Mouse (Mus musculus) hindbrain, embryonic 12.5 days (tissue): ENCODE data around the gene Tmem51. TPM values are rescaled to one million over a fixed set of nuclear protein-coding genes. Genes with fewer than 3 reads are reported as not detected.
"Not testable (repeated sequence)": the region's sequence is repeated elsewhere in the genome, so short reads cannot be mapped to it uniquely, and the experiment has no call there.

ENCODE experiments used
- ATAC-seq: fragments of 200-750 bp; cut with Nextera tagmentation; 2 replicates; pipeline ENCODE4 v1.8.0; 2017; ENCODE audit warnings: moderate TSS enrichment; ENCODE audit not compliant: low FRiP score
- H3K27ac ChIP-seq: fragments of 300-500 bp; sonication (generic); 2 replicates; pipeline ENCODE4 v1.5.1; 2016; ENCODE audit warnings: mild to moderate bottlenecking
- H3K27me3 ChIP-seq: fragments of 300-500 bp; sonication (generic); 2 replicates; pipeline ENCODE4 v1.6.1; 2016; ENCODE audit warnings: mild to moderate bottlenecking
- H3K36me3 ChIP-seq: fragments of 300-500 bp; sonication (generic); 2 replicates; pipeline ENCODE4 v1.6.1; 2016; ENCODE audit warnings: mild to moderate bottlenecking
- H3K4me1 ChIP-seq: fragments of 300-500 bp; sonication (generic); 2 replicates; pipeline ENCODE4 v1.6.1; 2016
- H3K4me2 ChIP-seq: fragments of 300-500 bp; sonication (generic); replicated peaks from 2 replicates; pipeline ENCODE4 v1.6.1; 2016; ENCODE audit warnings: mild to moderate bottlenecking
- H3K4me3 ChIP-seq: fragments of 300-500 bp; sonication (generic); 2 replicates; pipeline ENCODE4 v1.5.1; 2016; ENCODE audit warnings: mild to moderate bottlenecking
- H3K9ac ChIP-seq: fragments of 300-500 bp; sonication (generic); 2 replicates; pipeline ENCODE4 v1.6.1; 2016; ENCODE audit warnings: mild to moderate bottlenecking, moderate library complexity
- H3K9me3 ChIP-seq: fragments of 300-500 bp; sonication (generic); replicated peaks from 2 replicates; pipeline ENCODE4 v1.6.1; 2016; ENCODE audit warnings: mild to moderate bottlenecking
- WGBS: fragments of 180-500 bp; shearing (Covaris S2); methylation state at CpG from one replicate; pipeline ENCODE4 v1.1.7; 2016; 5-methylcytosine and 5-hydroxymethylcytosine counted together
- polyA plus RNA-seq: library from polyadenylated mRNA; unstranded; fragments of >200 nt; fragmentation: Nextera tagmentation; extraction: Ambion mirVana; gene quantifications from 2 replicates; pipeline ENCODE4 v1.2.1, GENCODE M21; 2016

The Tmem51 gene
- polyA plus RNA-seq, 1 experiment from 2014 or later, result 8.7 TPM

DNA sequence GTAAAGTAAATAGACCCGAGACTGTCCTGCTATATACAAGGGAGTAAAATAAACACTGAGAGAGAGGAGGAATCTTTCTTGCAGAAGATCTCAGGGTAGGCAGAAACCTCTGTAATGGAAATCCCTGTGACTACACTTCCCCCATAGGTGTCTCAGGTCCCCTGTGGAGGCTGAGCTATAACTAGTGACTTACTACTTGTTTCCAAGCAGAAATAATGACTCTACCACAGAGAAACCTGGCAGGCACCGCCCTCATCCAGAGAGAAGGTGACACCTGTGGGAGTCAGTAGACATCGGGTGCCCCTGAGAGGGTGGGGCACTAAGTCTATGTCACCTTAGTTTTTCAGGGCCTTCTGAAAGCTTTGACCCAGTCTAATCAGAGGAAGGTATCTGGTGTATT, 87.2 kb downstream of the Tmem51 start:
- Histone ChIP-seq H3K4me3 (no peak overlapping the region), H3K4me2 (no peak overlapping the region), H3K9me3 (no peaks in the 10 kb centered on the region), H3K9ac (no peak overlapping the region), H3K27ac (no peak overlapping the region), H3K27me3 (no peaks in the 10 kb centered on the region), H3K36me3 (no peaks in the 10 kb centered on the region), H3K4me1 (no peaks in the 10 kb centered on the region)
- ATAC-seq, result no peak
- 79% methylated on average over 3 of the region's 3 CpGs for WGBS

- Histone ChIP-seq H3K4me1 (no peaks in the 10 kb centered on the region), H3K9me3 (no peaks in the 10 kb centered on the region), H3K9ac (no peak overlapping the region), H3K27me3 (no peaks in the 10 kb centered on the region), H3K4me2 (no peak overlapping the region), H3K27ac (no peak overlapping the region), H3K36me3 (no peaks in the 10 kb centered on the region), H3K4me3 (no peak overlapping the region)
- WGBS, result 73% methylated on average over 7 of the region's 7 CpGs
- no peak for ATAC-seq
Observed at GRCm38 (mm10) chr4:141996086-141996485, 88.0 kb downstream of the Tmem51 start.

DNA sequence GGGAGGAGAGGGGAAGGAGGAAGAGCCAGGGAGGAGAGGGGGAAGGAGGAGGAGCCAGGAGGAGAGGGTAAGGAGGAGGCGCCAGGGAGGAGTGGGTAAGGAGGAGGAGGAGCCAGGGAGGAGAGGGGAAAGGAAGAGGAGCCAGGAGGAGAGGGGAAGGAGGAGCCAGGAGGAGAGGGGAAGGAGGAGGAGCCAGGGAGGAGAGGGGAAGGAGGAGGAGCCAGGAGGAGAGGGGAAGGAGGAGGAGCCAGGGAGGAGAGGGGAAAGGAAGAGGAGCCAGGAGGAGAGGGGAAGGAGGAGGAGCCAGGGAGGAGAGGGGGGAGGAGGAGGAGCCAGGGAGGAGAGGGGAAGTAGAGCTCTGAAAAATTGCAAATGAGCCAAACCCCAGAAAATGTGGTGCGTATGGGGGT, 90.0 kb downstream of the Tmem51 start:
- not testable (repeated sequence) for H3K4me3 ChIP-seq, H3K9me3 ChIP-seq, H3K27ac ChIP-seq, H3K4me1 ChIP-seq, H3K36me3 ChIP-seq, H3K9ac ChIP-seq, H3K27me3 ChIP-seq, ATAC-seq, H3K4me2 ChIP-seq
- 48% methylated on average over 2 of the region's 2 CpGs for WGBS

GRCm38 (mm10) chr4:141993347-141994061, 90.6 kb downstream of the Tmem51 start:
- H3K27me3 ChIP-seq, result no peaks in the 10 kb centered on the region
- no peak overlapping the region for H3K9ac ChIP-seq
- H3K4me1 ChIP-seq, result no peaks in the 10 kb centered on the region
- H3K9me3 ChIP-seq, result no peaks in the 10 kb centered on the region
- ATAC-seq, result no peak
- H3K27ac ChIP-seq, result no peak overlapping the region
- WGBS, result 78% methylated on average over 5 of the region's 5 CpGs
- H3K36me3 ChIP-seq, result no peaks in the 10 kb centered on the region
- no peak overlapping the region for H3K4me2 ChIP-seq
- H3K4me3 ChIP-seq, result no peak overlapping the region

GRCm38 (mm10) chr4:141992530-141993204, 91.4 kb downstream of the Tmem51 start:
- no peak overlapping the region for H3K27ac ChIP-seq
- no peaks in the 10 kb centered on the region for H3K4me1 ChIP-seq
- WGBS, result 89% methylated on average over 14 of the region's 14 CpGs
- no peak overlapping the region for H3K4me3 ChIP-seq
- H3K36me3 ChIP-seq, result no peaks in the 10 kb centered on the region
- no peak overlapping the region for H3K9ac ChIP-seq
- no peak overlapping the region for H3K4me2 ChIP-seq
- no peaks in the 10 kb centered on the region for H3K27me3 ChIP-seq
- no peaks in the 10 kb centered on the region for H3K9me3 ChIP-seq
- ATAC-seq, result no peak

DNA sequence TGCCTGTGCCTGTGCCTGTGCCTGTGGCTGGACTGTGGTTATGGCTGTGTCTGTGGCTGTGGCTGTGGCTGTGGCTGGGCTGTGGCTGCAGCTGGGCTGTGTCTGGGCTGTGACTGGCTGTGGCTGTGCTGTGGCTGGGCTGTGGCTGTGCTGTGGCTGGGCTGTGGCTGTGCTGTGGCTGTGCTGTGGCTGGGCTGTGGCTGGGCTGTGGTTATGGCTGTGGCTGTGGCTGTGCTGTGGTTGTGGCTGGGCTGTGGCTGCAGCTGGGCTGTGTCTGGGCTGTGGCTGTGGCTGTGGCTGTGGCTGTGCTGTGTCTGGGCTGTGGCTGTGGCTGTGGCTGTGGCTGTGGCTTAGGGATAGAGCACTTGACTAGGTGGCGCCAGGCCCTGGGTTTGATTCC, 95.9 kb downstream of the Tmem51 start:
- Histone ChIP-seq H3K4me2 (no peak overlapping the region), H3K9ac (no peak overlapping the region), H3K36me3 (no peaks in the 10 kb centered on the region), H3K27ac (no peak overlapping the region), H3K27me3 (no peaks in the 10 kb centered on the region), H3K4me1 (no peaks in the 10 kb centered on the region), H3K9me3 (no peaks in the 10 kb centered on the region), H3K4me3 (no peak overlapping the region)
- ATAC-seq, result no peak
- WGBS, result 100% methylated on average over 1 of the region's 1 CpGs

DNA sequence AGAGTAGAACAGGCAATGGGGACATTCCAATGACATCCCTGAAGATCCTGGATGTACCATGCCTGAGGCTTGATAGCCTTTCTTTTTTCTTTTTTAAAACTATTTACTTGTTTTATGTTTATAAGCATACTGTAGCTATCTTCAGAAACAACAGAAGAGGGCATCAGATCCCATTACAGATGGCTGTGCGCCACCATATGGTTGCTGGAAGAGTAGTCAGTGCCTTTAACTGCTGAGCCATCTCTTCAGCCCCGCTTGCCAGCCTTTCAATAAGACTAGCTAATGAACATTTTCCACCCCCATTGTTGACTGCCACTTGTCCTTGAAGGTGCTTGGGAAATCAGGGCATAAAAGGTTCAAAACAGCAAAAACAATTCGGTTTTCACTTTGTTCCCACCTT, 100.4 kb downstream of the Tmem51 start:
- H3K4me2 ChIP-seq, result no peak overlapping the region
- no peaks in the 10 kb centered on the region for H3K36me3 ChIP-seq
- no peak overlapping the region for H3K4me3 ChIP-seq
- no peak overlapping the region for H3K9ac ChIP-seq
- 59% methylated on average over 3 of the region's 3 CpGs for WGBS
- peaks cover 3% of the 10 kb centered on the region; the same call in 1 of the 2 replicates for H3K9me3 ChIP-seq
- H3K27me3 ChIP-seq, result no peaks in the 10 kb centered on the region
- H3K27ac ChIP-seq, result no peak overlapping the region
- no peak for ATAC-seq
- H3K4me1 ChIP-seq, result no peaks in the 10 kb centered on the region

DNA sequence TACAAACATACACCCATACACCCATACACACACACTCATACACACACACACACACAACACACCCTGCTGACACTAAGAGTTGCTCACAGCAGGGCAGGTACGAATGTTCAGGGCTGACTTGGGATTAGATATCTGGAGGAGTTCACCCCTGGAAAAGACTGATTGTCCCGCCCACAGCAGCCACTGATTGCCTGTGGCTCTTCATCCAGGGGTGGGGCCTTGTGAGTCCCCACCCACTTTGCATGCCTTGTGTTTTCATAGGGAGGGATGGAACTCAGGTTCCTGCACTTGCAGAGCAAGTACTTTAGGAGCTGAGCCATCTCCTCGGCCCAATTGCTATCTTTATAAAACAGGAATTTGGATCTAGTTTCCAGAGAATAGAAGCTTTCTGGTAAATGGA, 102.6 kb downstream of the Tmem51 start:
- Histone ChIP-seq H3K9ac (no peak overlapping the region), H3K27ac (no peak overlapping the region), H3K9me3 (peaks cover 3% of the 10 kb centered on the region; the same call in 1 of the 2 replicates), H3K36me3 (no peaks in the 10 kb centered on the region), H3K4me2 (no peak overlapping the region), H3K4me3 (no peak overlapping the region), H3K27me3 (no peaks in the 10 kb centered on the region), H3K4me1 (no peaks in the 10 kb centered on the region)
- ATAC-seq, result no peak
- 76% methylated on average over 3 of the region's 3 CpGs for WGBS

Other genes starting within 250 kb of the Tmem51 start
- gene Ctrc, start 237.9 kb downstream of the Tmem51 start, polyA plus RNA-seq, result not detected in 2 replicates
- gene Efhd2, start 209.4 kb downstream of the Tmem51 start, polyA plus RNA-seq, result 79.7 and 83.8 TPM in 2 replicates
- 5.2 and 6.2 TPM in 2 replicates for gene Fhad1, start 69.2 kb downstream of the Tmem51 start, polyA plus RNA-seq
- gene Kazn, start 155.1 kb upstream of the Tmem51 start, polyA plus RNA-seq, result 20.6 and 22.4 TPM in 2 replicates